Mouse (Mus musculus): Measurements from ENCODE around the gene D630003M21Rik.

Gene D630003M21Rik

GRCm38 (mm10) chr2:158228670-158229502 lies at the start of gene D630003M21Rik:
D630003M21Rik (minus strand) TSS chr2:158229222.
- in situ Hi-C loops (cut with MboI, MseI): no loop called here

GRCm38 (mm10) chr2:158276878-158277277 lies 47.9 kb upstream of the D630003M21Rik start:
- in situ Hi-C loops (cut with MboI, MseI): no loop called here

- in situ Hi-C loops (cut with MboI, MseI): no loop called here
These were observed 47.4 kb upstream of the D630003M21Rik start for GRCm38 (mm10) chr2:158276451-158276850.

- in situ Hi-C loops (cut with MboI, MseI): no loop called here
These were observed 46.8 kb upstream of the D630003M21Rik start for GRCm38 (mm10) chr2:158275811-158276210.

GRCm38 (mm10) chr2:158275349-158275748 lies 46.3 kb upstream of the D630003M21Rik start:
- in situ Hi-C loops (cut with MboI, MseI): no loop called here

- in situ Hi-C loops (cut with MboI, MseI): no loop called here
These were observed 44.6 kb upstream of the D630003M21Rik start for GRCm38 (mm10) chr2:158273646-158274045.

- in situ Hi-C loops (cut with MboI, MseI): no loop called here
These were observed 41.0 kb upstream of the D630003M21Rik start for GRCm38 (mm10) chr2:158270017-158270416.

- in situ Hi-C loops (cut with MboI, MseI): no loop called here
These were observed 35.9 kb upstream of the D630003M21Rik start for GRCm38 (mm10) chr2:158264877-158265276.

GRCm38 (mm10) chr2:158259498-158259897 lies 30.5 kb upstream of the D630003M21Rik start:
- in situ Hi-C loops (cut with MboI, MseI): loop anchor here (5.0 kb wide), 1 partner anchor 42 kb away; no protein-coding TSS in a partner anchor

GRCm38 (mm10) chr2:158258781-158259180 lies 29.8 kb upstream of the D630003M21Rik start:
- in situ Hi-C loops (cut with MboI, MseI): loop anchor here (5.0 kb wide), 1 partner anchor 41 kb away; no protein-coding TSS in a partner anchor

- in situ Hi-C loops (cut with MboI, MseI): loop anchor here (5.0 kb wide), 1 partner anchor 41 kb away; no protein-coding TSS in a partner anchor
These were observed 29.0 kb upstream of the D630003M21Rik start, which contains the start of gene Bpi for GRCm38 (mm10) chr2:158258005-158258418. Bpi (plus strand) TSS chr2:158258094.

GRCm38 (mm10) chr2:158256894-158257293 lies 27.9 kb upstream of the D630003M21Rik start:
- in situ Hi-C loops (cut with MboI, MseI): loop anchor here (5.0 kb wide), 1 partner anchor 40 kb away; no protein-coding TSS in a partner anchor

- in situ Hi-C loops (cut with MboI, MseI): no loop called here
These were observed 24.8 kb upstream of the D630003M21Rik start for GRCm38 (mm10) chr2:158253806-158254205.

GRCm38 (mm10) chr2:158250558-158250957 lies 21.5 kb upstream of the D630003M21Rik start:
- in situ Hi-C loops (cut with MboI, MseI): no loop called here

GRCm38 (mm10) chr2:158248318-158248717 lies 19.3 kb upstream of the D630003M21Rik start:
- in situ Hi-C loops (cut with MboI, MseI): no loop called here

GRCm38 (mm10) chr2:158247852-158248251 lies 18.8 kb upstream of the D630003M21Rik start:
- in situ Hi-C loops (cut with MboI, MseI): no loop called here

GRCm38 (mm10) chr2:158245072-158245817 lies 16.2 kb upstream of the D630003M21Rik start:
- in situ Hi-C loops (cut with MboI, MseI): no loop called here

GRCm38 (mm10) chr2:158243129-158243870 lies 14.3 kb upstream of the D630003M21Rik start:
- in situ Hi-C loops (cut with MboI, MseI): no loop called here

- in situ Hi-C loops (cut with MboI, MseI): no loop called here
These were observed 13.3 kb upstream of the D630003M21Rik start for GRCm38 (mm10) chr2:158242170-158242896.

- in situ Hi-C loops (cut with MboI, MseI): no loop called here
These were observed 12.2 kb upstream of the D630003M21Rik start for GRCm38 (mm10) chr2:158241126-158241738.

Data from regulatory T cell (primary cell).